Mouse (Mus musculus) liver, embryonic 14.5 days (tissue): ENCODE measurements around the gene Gpcpd1.

Source experiments
- CTCF ChIP-seq: IDR thresholded peaks from 2 replicates; pipeline ENCODE4 v1.5.1; 2016; ENCODE audit warnings: antibody characterized with exemption, low read depth, control low read depth
- EP300 ChIP-seq: IDR thresholded peaks from 2 replicates; pipeline ENCODE4 v1.6.1; 2016; ENCODE audit warnings: antibody characterized with exemption, low read depth

DNA sequence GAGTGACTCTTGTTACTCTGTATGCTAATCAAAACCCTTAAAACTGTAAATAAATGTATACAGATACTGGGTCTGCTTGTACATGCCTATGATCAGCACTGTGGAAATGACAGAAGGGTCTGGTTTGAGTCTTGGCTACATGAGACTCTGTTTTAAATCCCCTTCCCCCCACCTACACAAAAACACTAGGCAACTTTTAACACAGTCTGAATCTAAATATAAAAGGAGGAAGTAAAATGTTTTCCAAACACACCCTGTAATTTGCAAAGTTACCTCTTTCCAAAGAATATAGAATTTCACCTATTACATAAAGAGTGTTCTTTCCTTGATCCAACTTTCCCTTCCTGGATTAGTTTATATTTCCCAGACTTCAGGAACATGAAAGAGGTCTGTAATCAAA lies 14.2 kb upstream of the Gpcpd1 start:
- no peak for TF ChIP-seq EP300
- no peak for TF ChIP-seq CTCF
